Mouse (Mus musculus) heart, postnatal 0 days (tissue): ENCODE measurements at regions not wholly inside any gene's neighbourhood (a gene's known extent, or its start where the extent isn't known, plus 50 kb on each side); places are given as distances from the start of the nearest gene placed in this dataset.

Source experiments
- CTCF ChIP-seq: IDR thresholded peaks from 2 replicates; pipeline ENCODE4 v1.5.1; 2016; ENCODE audit warnings: antibody characterized with exemption, control low read depth, low read depth
- EP300 ChIP-seq: IDR thresholded peaks from 2 replicates; pipeline ENCODE4 v1.6.1; 2016; ENCODE audit warnings: antibody characterized with exemption, low read depth

DNA sequence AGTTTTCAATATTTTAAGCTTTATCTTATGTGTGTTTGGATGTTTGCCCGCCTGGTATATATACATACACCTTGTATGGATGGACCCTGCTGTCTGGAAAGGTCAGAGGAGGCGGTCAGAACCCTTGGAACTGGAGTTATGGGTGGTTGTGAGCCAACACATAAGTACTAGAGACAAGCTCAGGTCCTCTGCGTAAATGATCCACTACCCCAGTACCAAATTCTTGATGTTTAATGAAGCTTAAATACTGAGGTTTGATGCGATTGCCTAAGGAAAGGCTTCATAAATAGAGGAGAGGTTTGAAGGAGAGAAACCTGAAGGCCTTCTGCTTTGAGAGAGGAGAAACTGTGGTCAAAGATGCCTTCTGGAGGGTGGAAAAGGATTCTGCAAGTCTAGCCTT, 388.8 kb downstream of the Med10 start:
- TF ChIP-seq CTCF (no peak), EP300 (no peak)
